Mouse (Mus musculus): ENCODE measurements around the gene Cass4. TPM values are rescaled to one million over a fixed set of nuclear protein-coding genes. Genes with fewer than 3 reads are reported as not detected.

Gene Cass4
- total and polyA plus RNA-seq, 3 experiments, result 0.36 to 0.57 (median 0.39) TPM

GRCm38 (mm10) chr2:172458496-172458895 is 64.9 kb downstream of the Cass4 start, which contains the start of gene Gcnt7:
Gcnt7 (minus strand) TSS chr2:172458596.
- no peak within 1 kb of the TSS for H3K27ac ChIP-seq
- H3K79me2 ChIP-seq (replicated peaks; ENCODE audit: control insufficient read depth, insufficient read depth, low read length), result no peaks in the 10 kb centered on the region
- 83% methylated on average over 11 of the region's 11 CpGs for WGBS
- no peaks in the 10 kb centered on the region for H3K36me3 ChIP-seq (ENCODE audit: control insufficient read depth, insufficient read depth, low read length)
- H3K27me3 ChIP-seq (ENCODE audit: control insufficient read depth, insufficient read depth, low read length), result no peaks in the 10 kb centered on the region
- no peak within 1 kb of the TSS for H3K4me3 ChIP-seq
- DNase-seq, result no peak
- H3K4me1 ChIP-seq (ENCODE audit: control insufficient read depth, insufficient read depth, low read length), result no peaks in the 10 kb centered on the region
- intact Hi-C loops (cut with DNase I), result no loop called here
- TF ChIP-seq POLR2A (IDR thresholded peaks at IDR 0.05; ENCODE audit: insufficient read depth, low read depth, low read length) (no peak), EP300 (IDR thresholded peaks at IDR 0.05; ENCODE audit: insufficient read depth, low read depth, low read length) (no peak)
- H3K9ac ChIP-seq (ENCODE audit: low read depth, low read length), result no peak within 1 kb of the TSS

- 78% methylated on average over 2 of the region's 2 CpGs for WGBS
- Histone ChIP-seq H3K4me3 (no peak overlapping the region), H3K27ac (no peak overlapping the region), H3K36me3 (ENCODE audit: control insufficient read depth, insufficient read depth, low read length) (no peaks in the 10 kb centered on the region), H3K27me3 (ENCODE audit: control insufficient read depth, insufficient read depth, low read length) (no peaks in the 10 kb centered on the region), H3K9ac (ENCODE audit: low read depth, low read length) (no peak overlapping the region), H3K4me1 (ENCODE audit: control insufficient read depth, insufficient read depth, low read length) (no peaks in the 10 kb centered on the region), H3K79me2 (replicated peaks; ENCODE audit: control insufficient read depth, insufficient read depth, low read length) (no peaks in the 10 kb centered on the region)
- intact Hi-C loops (cut with DNase I), result no loop called here
- TF ChIP-seq POLR2A (IDR thresholded peaks at IDR 0.05; ENCODE audit: insufficient read depth, low read depth, low read length), result no peak
- no peak for TF ChIP-seq CTCF (IDR thresholded peaks at IDR 0.05)
- no peak for TF ChIP-seq EP300 (IDR thresholded peaks at IDR 0.05; ENCODE audit: insufficient read depth, low read depth, low read length)
- no peak for DNase-seq
Measured at GRCm38 (mm10) chr2:172460647-172461046, 67.1 kb downstream of the Cass4 start.

- H3K9ac ChIP-seq (ENCODE audit: low read depth, low read length), result no peak overlapping the region
Measured at GRCm38 (mm10) chr2:172462813-172463212, 69.2 kb downstream of the Cass4 start.

GRCm38 (mm10) chr2:172466427-172467132 is 73.0 kb downstream of the Cass4 start:
- H3K4me1 ChIP-seq (ENCODE audit: control insufficient read depth, insufficient read depth, low read length), result no peaks in the 10 kb centered on the region
- H3K4me3 ChIP-seq, result no peak overlapping the region
- intact Hi-C loops (cut with DNase I), result no loop called here
- WGBS, result 83% methylated on average over 11 of the region's 11 CpGs
- H3K36me3 ChIP-seq (ENCODE audit: control insufficient read depth, insufficient read depth, low read length), result no peaks in the 10 kb centered on the region
- no peak for TF ChIP-seq EP300 (IDR thresholded peaks at IDR 0.05; ENCODE audit: insufficient read depth, low read depth, low read length)
- TF ChIP-seq CTCF (IDR thresholded peaks at IDR 0.05), result no peak
- TF ChIP-seq POLR2A (IDR thresholded peaks at IDR 0.05; ENCODE audit: insufficient read depth, low read depth, low read length), result no peak
- H3K27ac ChIP-seq, result no peak overlapping the region
- H3K9ac ChIP-seq (ENCODE audit: low read depth, low read length), result no peak overlapping the region
- no peaks in the 10 kb centered on the region for H3K27me3 ChIP-seq (ENCODE audit: control insufficient read depth, insufficient read depth, low read length)
- H3K79me2 ChIP-seq (replicated peaks; ENCODE audit: control insufficient read depth, insufficient read depth, low read length), result no peaks in the 10 kb centered on the region
- DNase-seq, result no peak

More at GRCm38 (mm10) chr2:172462813-172463212, 69.2 kb downstream of the Cass4 start:
- WGBS, result 84% methylated on average over 4 of the region's 4 CpGs
- Histone ChIP-seq H3K27me3 (ENCODE audit: control insufficient read depth, insufficient read depth, low read length) (no peaks in the 10 kb centered on the region), H3K36me3 (ENCODE audit: control insufficient read depth, insufficient read depth, low read length) (no peaks in the 10 kb centered on the region), H3K79me2 (replicated peaks; ENCODE audit: control insufficient read depth, insufficient read depth, low read length) (no peaks in the 10 kb centered on the region), H3K4me1 (ENCODE audit: control insufficient read depth, insufficient read depth, low read length) (no peaks in the 10 kb centered on the region), H3K4me3 (no peak overlapping the region), H3K27ac (no peak overlapping the region)
- intact Hi-C loops (cut with DNase I), result no loop called here
- DNase-seq, result no peak
- no peak for TF ChIP-seq EP300 (IDR thresholded peaks at IDR 0.05; ENCODE audit: insufficient read depth, low read depth, low read length)
- no peak for TF ChIP-seq CTCF (IDR thresholded peaks at IDR 0.05)
- no peak for TF ChIP-seq POLR2A (IDR thresholded peaks at IDR 0.05; ENCODE audit: insufficient read depth, low read depth, low read length)

GRCm38 (mm10) chr2:172467206-172467605 is 73.6 kb downstream of the Cass4 start:
- 95% methylated on average over 5 of the region's 5 CpGs for WGBS
- H3K9ac ChIP-seq (ENCODE audit: low read depth, low read length), result no peak overlapping the region

GRCm38 (mm10) chr2:172468346-172468819 is 74.8 kb downstream of the Cass4 start:
- intact Hi-C loops (cut with DNase I), result no loop called here
- Histone ChIP-seq H3K4me3 (no peak overlapping the region), H3K9ac (ENCODE audit: low read depth, low read length) (no peak overlapping the region), H3K27me3 (ENCODE audit: control insufficient read depth, insufficient read depth, low read length) (no peaks in the 10 kb centered on the region), H3K27ac (no peak overlapping the region), H3K36me3 (ENCODE audit: control insufficient read depth, insufficient read depth, low read length) (no peaks in the 10 kb centered on the region), H3K4me1 (ENCODE audit: control insufficient read depth, insufficient read depth, low read length) (no peaks in the 10 kb centered on the region), H3K79me2 (replicated peaks; ENCODE audit: control insufficient read depth, insufficient read depth, low read length) (no peaks in the 10 kb centered on the region)
- WGBS, result 80% methylated on average over 11 of the region's 11 CpGs
- TF ChIP-seq CTCF (IDR thresholded peaks at IDR 0.05) (no peak), POLR2A (IDR thresholded peaks at IDR 0.05; ENCODE audit: insufficient read depth, low read depth, low read length) (no peak), EP300 (IDR thresholded peaks at IDR 0.05; ENCODE audit: insufficient read depth, low read depth, low read length) (no peak)
- DNase-seq, result peak in 1 of 2 experiments; percentile 14

More at GRCm38 (mm10) chr2:172467206-172467605, 73.6 kb downstream of the Cass4 start:
- Histone ChIP-seq H3K27me3 (ENCODE audit: control insufficient read depth, insufficient read depth, low read length) (no peaks in the 10 kb centered on the region), H3K4me1 (ENCODE audit: control insufficient read depth, insufficient read depth, low read length) (no peaks in the 10 kb centered on the region), H3K36me3 (ENCODE audit: control insufficient read depth, insufficient read depth, low read length) (no peaks in the 10 kb centered on the region), H3K4me3 (no peak overlapping the region), H3K79me2 (replicated peaks; ENCODE audit: control insufficient read depth, insufficient read depth, low read length) (no peaks in the 10 kb centered on the region), H3K27ac (no peak overlapping the region)
- DNase-seq, result no peak
- TF ChIP-seq EP300 (IDR thresholded peaks at IDR 0.05; ENCODE audit: insufficient read depth, low read depth, low read length), result no peak
- no peak for TF ChIP-seq POLR2A (IDR thresholded peaks at IDR 0.05; ENCODE audit: insufficient read depth, low read depth, low read length)
- no peak for TF ChIP-seq CTCF (IDR thresholded peaks at IDR 0.05)
- intact Hi-C loops (cut with DNase I), result no loop called here
